Mouse (Mus musculus) CH12F3 (cell line): ENCODE results near the gene Ap1s1.

ENCODE experiments used
- in situ Hi-C: fragments of 300-500 bp; cut with MboI; formaldehyde crosslinking; loops from 2 replicates; pipeline ENCODE4 v1.14.3; 2020; ENCODE audit warnings: low sequenced_read_pairs

Gene Ap1s1

GRCm38 (mm10) chr5:137045402-137046323 lies at the start of gene Ap1s1:
Gene Ap1s1 (minus strand): TSS chr5:137046135.
- in situ Hi-C loops, result no loop called here

- in situ Hi-C loops, result no loop called here
Observed at GRCm38 (mm10) chr5:137095135-137095534, 49.2 kb upstream of the Ap1s1 start.

- in situ Hi-C loops, result no loop called here
Observed at GRCm38 (mm10) chr5:137093720-137094119, 47.8 kb upstream of the Ap1s1 start.

DNA sequence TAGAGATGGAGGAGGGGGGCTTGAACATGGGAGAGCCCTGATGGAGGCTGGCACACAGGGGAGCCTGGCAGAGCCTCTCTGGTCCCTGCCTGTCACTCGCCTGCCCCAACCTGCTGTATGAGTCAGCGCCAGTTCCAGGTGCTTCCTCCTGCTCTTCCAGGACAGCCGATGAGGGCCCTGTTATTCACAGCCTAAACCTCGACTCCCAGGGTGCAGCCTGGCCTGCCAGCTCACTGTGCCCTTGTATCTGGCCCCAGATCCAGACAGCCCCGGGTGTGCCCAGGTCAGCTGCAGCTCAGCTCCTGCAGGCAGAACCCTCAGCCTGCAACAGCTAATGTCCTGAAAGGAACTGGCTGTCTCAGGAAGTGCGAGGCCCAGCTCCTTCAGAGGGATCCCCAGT lies 45.6 kb upstream of the Ap1s1 start:
- in situ Hi-C loops, result no loop called here

GRCm38 (mm10) chr5:137090870-137091269 lies 44.9 kb upstream of the Ap1s1 start:
- in situ Hi-C loops, result no loop called here

DNA sequence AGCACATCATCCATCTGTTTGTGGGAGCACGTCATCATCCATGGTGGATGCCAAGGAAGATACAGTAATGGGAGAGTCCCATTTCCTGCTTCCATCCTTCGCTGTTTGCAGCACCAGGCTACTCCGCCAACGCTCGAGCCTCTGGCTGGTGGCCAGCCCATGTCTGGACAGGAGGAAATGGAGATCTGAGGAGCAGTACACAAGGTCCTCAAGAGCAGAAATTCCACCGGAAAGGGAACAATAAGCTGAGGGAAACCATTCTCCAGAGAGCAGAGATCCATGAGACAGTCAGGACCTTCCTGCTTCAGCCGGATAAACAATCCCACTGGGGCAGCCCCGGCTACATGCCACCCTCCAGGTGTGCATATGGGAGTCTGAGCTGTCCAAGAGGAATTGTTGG lies 41.5 kb upstream of the Ap1s1 start:
- in situ Hi-C loops, result no loop called here

- in situ Hi-C loops, result no loop called here
Observed at GRCm38 (mm10) chr5:137085731-137086130, 39.8 kb upstream of the Ap1s1 start.

DNA sequence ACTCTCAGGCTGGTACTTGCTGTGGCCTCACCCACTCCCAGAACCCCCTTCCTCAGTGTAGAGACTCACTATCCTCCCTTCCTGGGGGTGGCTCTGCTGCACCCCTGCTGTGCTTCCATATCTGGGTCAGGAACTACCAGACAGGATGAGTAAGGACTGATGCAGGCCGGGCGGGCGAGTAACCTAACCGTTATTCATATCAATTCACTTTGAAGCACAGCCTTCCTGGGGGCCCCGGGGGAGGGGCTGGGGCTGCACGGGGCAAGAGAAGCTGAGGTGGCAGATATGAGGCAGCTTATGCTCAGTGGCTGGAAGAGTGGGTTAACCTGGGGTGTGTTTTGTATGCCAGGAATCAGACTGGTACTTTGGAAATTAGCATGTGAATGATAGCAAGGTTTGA lies 39.1 kb upstream of the Ap1s1 start:
- in situ Hi-C loops, result no loop called here

- in situ Hi-C loops, result no loop called here
Observed at GRCm38 (mm10) chr5:137083051-137083450, 37.1 kb upstream of the Ap1s1 start.

GRCm38 (mm10) chr5:137079849-137080248 lies 33.9 kb upstream of the Ap1s1 start:
- in situ Hi-C loops, result no loop called here

DNA sequence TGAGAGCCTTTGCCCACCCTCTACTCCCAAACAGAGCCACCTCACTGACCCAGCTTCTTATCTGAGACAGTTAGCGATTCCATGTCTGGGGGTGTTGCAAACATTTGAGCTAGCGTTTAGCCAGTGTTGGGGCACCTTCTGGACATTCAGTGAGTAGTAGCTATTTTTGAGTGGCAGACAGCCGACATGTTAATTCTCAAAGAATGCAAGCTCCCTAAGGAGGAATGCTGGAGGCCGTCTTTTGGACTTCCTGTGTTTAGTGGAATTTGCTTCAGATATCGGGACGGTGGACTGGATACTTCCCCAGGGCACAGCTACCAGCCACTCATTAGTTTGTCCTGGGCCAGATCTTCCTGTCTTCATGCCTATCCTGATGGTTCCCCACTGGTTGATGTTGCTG lies 32.7 kb upstream of the Ap1s1 start:
- in situ Hi-C loops, result no loop called here

DNA sequence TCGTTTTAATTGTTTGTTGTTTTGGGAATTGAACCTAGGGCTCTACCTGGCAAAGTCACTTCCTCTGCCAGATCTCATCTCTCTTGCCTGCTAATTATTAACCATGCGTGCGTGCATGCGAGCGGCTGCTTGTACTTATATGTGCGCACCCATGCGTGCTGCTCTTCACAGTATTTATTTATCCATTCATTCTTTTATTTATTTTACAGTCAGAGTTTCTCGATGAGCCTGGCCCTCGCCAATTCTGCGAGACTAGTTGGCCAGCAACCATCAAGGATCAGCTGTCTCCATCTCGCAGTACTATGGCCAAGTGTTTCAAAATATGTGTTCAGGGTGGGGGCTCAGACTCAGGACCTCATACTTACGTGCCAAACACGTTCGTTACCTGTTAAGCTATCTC lies 32.1 kb upstream of the Ap1s1 start:
- in situ Hi-C loops, result no loop called here

- in situ Hi-C loops, result no loop called here
Observed at GRCm38 (mm10) chr5:137077187-137077586, 31.3 kb upstream of the Ap1s1 start.

DNA sequence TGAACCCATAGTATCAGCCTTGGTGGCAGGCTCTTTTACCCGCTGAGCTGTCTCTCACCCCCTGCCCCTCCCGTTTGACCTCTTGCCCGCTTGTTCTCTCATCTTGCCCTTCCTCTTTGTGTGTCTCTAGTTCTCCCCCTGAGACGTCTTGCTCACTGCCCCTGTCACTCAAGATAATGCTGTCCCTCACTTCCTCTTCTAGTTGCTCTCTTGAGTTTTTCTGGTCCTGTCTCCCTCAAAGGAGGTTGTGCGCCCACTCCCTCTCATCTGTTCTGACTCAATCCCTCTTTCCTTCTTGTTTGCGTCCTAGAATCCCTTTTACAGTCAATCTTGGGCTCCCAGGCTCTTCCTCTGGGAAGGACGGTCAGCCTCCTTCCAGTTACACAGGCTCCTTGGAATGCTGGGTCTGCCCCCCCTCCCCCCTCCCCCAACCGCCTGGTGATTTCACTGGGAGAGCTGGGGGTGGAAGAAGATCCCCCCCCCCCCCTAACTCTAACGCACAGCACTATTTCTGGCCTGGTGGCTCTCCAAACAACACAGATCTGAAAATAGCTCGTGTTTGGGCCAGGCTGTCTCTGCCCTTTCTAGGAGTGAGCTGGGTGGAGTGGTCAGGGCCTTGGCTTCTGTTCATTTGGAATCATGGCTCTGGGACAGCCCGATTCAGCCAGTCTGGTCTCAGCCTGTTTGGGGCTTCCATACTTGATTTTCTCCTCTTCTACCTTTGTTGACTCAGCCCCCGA lies 30.4 kb upstream of the Ap1s1 start:
- in situ Hi-C loops, result no loop called here

DNA sequence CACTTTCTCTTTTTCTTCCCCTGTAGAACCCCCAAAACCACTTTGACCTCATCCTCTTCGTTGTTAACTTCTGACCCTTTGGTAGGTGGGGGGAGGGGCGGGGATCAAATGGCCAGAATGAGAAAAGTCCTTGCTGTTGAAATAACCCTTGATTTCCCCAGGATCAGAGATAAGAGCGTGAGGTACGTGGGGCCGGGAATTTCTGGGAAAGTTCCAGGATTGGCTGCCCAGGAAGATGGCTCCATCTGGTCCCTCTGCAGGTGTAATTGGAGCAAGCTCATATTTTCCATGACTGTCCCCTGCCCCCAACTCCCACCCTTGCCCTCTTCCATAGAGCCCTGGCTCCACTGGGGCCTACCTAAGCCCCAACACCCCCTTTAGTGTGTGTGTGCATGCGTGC lies 29.8 kb upstream of the Ap1s1 start:
- in situ Hi-C loops, result no loop called here

- in situ Hi-C loops, result no loop called here
Observed at GRCm38 (mm10) chr5:137074191-137074651, 28.3 kb upstream of the Ap1s1 start.

DNA sequence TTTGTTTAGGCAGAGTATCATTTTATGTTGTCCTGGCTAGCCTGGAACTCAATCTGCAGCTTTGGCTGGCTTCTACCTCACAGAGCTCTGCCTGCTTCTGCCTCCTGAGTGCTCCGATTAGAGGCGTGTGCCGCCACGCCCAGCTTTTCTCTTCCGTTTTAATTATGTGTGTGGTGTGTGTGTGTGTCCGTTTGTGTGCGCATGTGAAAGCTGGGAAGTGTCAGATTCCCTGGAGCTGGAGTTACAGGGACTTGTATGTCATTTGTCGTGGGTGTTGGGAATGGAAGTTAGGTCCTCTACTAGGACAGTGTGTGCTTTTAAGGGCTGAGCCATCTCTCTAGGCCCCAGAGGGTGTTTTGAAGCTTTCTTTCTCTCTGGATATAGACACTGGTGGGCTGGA lies 27.2 kb upstream of the Ap1s1 start:
- in situ Hi-C loops, result no loop called here

DNA sequence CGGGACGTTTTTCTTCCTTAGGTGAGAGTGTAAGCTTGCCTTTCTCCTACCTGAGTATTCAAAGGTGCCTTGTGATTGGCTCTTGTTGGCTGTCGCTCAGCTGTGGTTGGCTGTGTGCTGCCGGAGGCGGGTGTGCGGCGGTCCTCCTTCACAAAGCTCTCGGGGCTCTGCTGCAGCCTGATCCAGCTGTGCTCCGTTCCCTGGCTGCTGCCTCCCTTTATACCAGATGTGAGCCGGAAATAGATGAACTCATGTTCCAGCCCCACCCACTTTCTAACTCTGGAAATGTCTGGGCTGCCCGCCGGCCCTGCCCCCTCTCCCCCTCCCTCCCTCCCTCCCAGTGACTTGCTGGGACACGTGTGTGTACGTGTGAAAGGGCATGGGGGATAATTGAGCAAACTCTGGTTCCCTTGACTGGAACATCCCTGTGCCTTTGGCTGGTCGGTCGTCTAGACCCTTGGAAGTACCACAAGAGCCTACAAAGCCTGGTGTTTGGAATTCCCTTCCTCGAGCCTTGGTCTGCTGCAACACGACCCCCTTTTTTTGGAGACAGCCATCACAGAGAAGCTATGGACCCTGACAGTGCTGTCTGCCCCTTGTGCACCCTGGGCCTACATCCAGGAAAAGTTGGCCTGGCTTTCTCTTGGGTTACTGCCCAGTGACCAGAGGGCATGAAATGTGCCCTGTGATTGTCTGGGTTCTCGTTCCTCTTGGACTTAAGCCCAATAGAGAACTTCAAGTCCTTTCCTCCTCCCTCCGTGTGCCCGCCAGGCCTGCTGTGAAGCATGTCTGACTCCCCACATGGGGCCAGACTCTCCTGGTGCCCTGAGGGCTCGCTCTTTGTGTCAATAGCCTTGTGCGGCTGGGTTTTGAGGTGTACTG lies 26.4 kb upstream of the Ap1s1 start, which contains the start of gene Serpine1:
Gene Serpine1, minus strand, starts transcription at position 190 of the 882 bp plus-strand sequence.
- in situ Hi-C loops, result no loop called here

- in situ Hi-C loops, result no loop called here
Observed at GRCm38 (mm10) chr5:137070881-137071605, 25.1 kb upstream of the Ap1s1 start.

DNA sequence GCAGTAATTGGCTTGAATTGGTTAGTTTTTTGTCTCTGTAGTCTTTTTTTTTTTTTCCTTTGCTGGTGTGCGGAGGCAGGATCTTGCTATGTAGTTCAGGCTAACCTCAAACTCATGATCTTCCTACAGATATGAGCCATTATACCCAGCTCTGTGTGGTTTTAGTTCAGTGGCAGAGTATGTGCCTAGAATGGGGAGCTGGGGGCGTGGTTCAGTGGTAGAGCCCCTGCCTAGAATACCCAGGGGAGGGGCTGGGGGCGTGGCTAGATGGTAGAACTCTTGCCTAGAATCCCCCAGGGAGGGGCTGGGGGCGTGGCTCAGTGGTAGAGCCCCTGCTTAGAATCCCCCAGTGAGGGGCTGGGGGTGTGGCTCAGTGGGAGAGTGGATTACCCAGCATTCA lies 22.8 kb upstream of the Ap1s1 start:
- in situ Hi-C loops, result no loop called here
